21 mouse cellular contexts compared by ENCODE assay signal in the genomic region with DNA sequence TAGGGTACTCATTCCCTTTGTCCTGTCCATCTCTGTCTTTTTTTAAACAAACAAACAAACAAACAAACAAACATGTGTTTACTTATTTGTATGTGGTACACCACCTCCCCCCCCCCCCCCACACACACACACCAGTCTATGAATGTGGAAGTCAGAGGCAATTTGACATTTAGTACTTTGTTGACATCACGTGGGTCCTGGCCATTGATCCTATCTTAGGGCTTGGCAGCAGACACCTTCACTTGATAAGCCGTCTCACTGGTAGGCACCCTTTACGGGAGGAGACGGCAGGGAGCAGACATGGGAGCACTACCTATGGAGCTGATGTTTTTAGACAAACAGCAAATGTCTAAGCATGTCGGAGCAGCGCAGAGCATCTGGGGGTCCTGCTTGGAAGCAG. TPM values are rescaled to one million over a fixed set of nuclear protein-coding genes. Genes with fewer than 3 reads are reported as not detected.
DNase-seq lines count a peak whose midpoint lies in the region; ATAC-seq and TF ChIP-seq lines count a peak whose summit lies in the region.
"Had no signal": no experiment of that assay in that cellular context is flagged by ENCODE, and none has a peak within 500 bp of the region (broad histone marks: within the 10 kb centered on the region; RNA-seq: fewer than 3 reads in every experiment).

No protein-coding gene starts in this region.

- no peak for TF ChIP-seq EP300 in liver, postnatal 0 days (IDR thresholded peaks at IDR 0.05; ENCODE audit: low read depth)
- 0 out of 4 replicates have a peak, but pooled peaks of 1 of the 2 experiments have one; percentile 15 for TF ChIP-seq EP300 in MEL (IDR thresholded peaks at IDR 0.05; ENCODE audit: low read depth in 1 of 2, low read length in 2 of 2)

- H3K9ac ChIP-seq in intestine, embryonic 14.5 days (ENCODE audit: low read length), result no peak overlapping the region
- H3K9ac ChIP-seq in intestine, embryonic 15.5 days, result no peak overlapping the region
- H3K9ac ChIP-seq in liver, postnatal 0 days (replicated peaks), result no peak overlapping the region
- no peak overlapping the region for H3K9ac ChIP-seq in liver, embryonic 12.5 days
- no peak overlapping the region for H3K9ac ChIP-seq in MEL (ENCODE audit: control insufficient read depth, low read depth, low read length, poor library complexity, severe bottlenecking)
- H3K9ac ChIP-seq: embryonic facial prominence, embryonic 15.5 days; heart, embryonic 15.5 days had no signal

- TF ChIP-seq RAD21 in MEL (IDR thresholded peaks at IDR 0.05; ENCODE audit: low read depth, low read length), result no peak

- H3K79me2 ChIP-seq in MEL (ENCODE audit: control insufficient read depth, insufficient read depth, low read length, poor library complexity), result no peaks in the 10 kb centered on the region

- 58% methylated on average over 6 of the region's 6 CpGs for WGBS in intestine, embryonic 14.5 days
- WGBS in intestine, embryonic 15.5 days, result 48% methylated on average over 6 of the region's 6 CpGs
- WGBS in liver, postnatal 0 days (ENCODE audit: insufficient replicate concordance), result 42% methylated on average over 6 of the region's 6 CpGs
- WGBS in liver, embryonic 12.5 days (ENCODE audit: insufficient replicate concordance), result 43% methylated on average over 6 of the region's 6 CpGs

- ATAC-seq in intestine, embryonic 14.5 days (replicated peaks; ENCODE audit: low FRiP score, low TSS enrichment, low read depth), result 0 out of 2 replicates have a peak, but pooled peaks have one; percentile 7
- no peak; the same call in 1 of the 2 replicates for ATAC-seq in intestine, embryonic 15.5 days
- ATAC-seq in liver, postnatal 0 days, result 0 out of 2 replicates have a peak, but pooled peaks have one; percentile 7
- ATAC-seq in liver, embryonic 12.5 days, result no peak
- ATAC-seq: forebrain, embryonic 14.5 days; hindbrain, embryonic 16.5 days had no signal

- peaks cover 4% of the 10 kb centered on the region for H3K4me1 ChIP-seq in intestine, embryonic 14.5 days (replicated peaks; ENCODE audit: control insufficient read depth, insufficient read depth, low read length)
- H3K4me1 ChIP-seq in intestine, embryonic 15.5 days (replicated peaks), result peaks cover 19% of the 10 kb centered on the region; the same call in 1 of the 2 replicates
- H3K4me1 ChIP-seq in liver, postnatal 0 days (ENCODE audit: insufficient read depth), result peaks cover 20% of the 10 kb centered on the region
- H3K4me1 ChIP-seq in liver, embryonic 12.5 days, result peaks cover 9% of the 10 kb centered on the region; the same call in 1 of the 2 replicates
- peaks cover 0 to 18% of the 10 kb centered on the region in 2 experiments; a peak in 2 of 4 replicates for H3K4me1 ChIP-seq in MEL (ENCODE audit: control insufficient read depth in 1 of 2, insufficient read depth in 2 of 2, low read length in 2 of 2)

- H3K27ac ChIP-seq in intestine, embryonic 14.5 days (ENCODE audit: low read depth), result no peak overlapping the region
- no peak overlapping the region for H3K27ac ChIP-seq in intestine, embryonic 15.5 days
- H3K27ac ChIP-seq in liver, postnatal 0 days (ENCODE audit: low read depth), result no peak overlapping the region
- H3K27ac ChIP-seq in liver, embryonic 12.5 days, result no peak overlapping the region
- no peak overlapping the region for H3K27ac ChIP-seq in MEL (ENCODE audit: control insufficient read depth, low read depth, low read length)
- H3K27ac ChIP-seq: embryonic facial prominence, embryonic 15.5 days; forebrain, embryonic 10.5 days; gastrocnemius, adult 2 months; heart, embryonic 15.5 days; hindbrain, embryonic 10.5 days had no signal

- H3K36me3 ChIP-seq in intestine, embryonic 14.5 days (ENCODE audit: control insufficient read depth, insufficient read depth, low read length), result no peaks in the 10 kb centered on the region
- no peaks in the 10 kb centered on the region for H3K36me3 ChIP-seq in intestine, embryonic 15.5 days
- H3K36me3 ChIP-seq in liver, postnatal 0 days (replicated peaks; ENCODE audit: insufficient read depth, low read length), result no peaks in the 10 kb centered on the region
- H3K36me3 ChIP-seq in liver, embryonic 12.5 days, result no peaks in the 10 kb centered on the region
- H3K36me3 ChIP-seq in MEL (ENCODE audit: control insufficient read depth in 1 of 2, insufficient read depth in 2 of 2, low read length in 2 of 2), result peaks cover 0 to 2% of the 10 kb centered on the region in 2 experiments; a peak in 1 of 4 replicates
- H3K36me3 ChIP-seq: embryonic facial prominence, embryonic 15.5 days; forebrain, embryonic 10.5 days; G1E; heart, embryonic 15.5 days; hindbrain, embryonic 10.5 days had no signal

- H3K27me3 ChIP-seq in intestine, embryonic 14.5 days (replicated peaks; ENCODE audit: control insufficient read depth, insufficient read depth, low read length), result no peaks in the 10 kb centered on the region
- no peaks in the 10 kb centered on the region for H3K27me3 ChIP-seq in intestine, embryonic 15.5 days (replicated peaks)
- no peaks in the 10 kb centered on the region for H3K27me3 ChIP-seq in liver, postnatal 0 days (ENCODE audit: insufficient read depth, low read length)
- peaks cover 8% of the 10 kb centered on the region; the same call in 1 of the 2 replicates for H3K27me3 ChIP-seq in liver, embryonic 12.5 days (replicated peaks)
- H3K27me3 ChIP-seq in MEL (ENCODE audit: control insufficient read depth in 1 of 2, insufficient read depth in 2 of 2, low read length in 2 of 2), result no peaks in the 10 kb centered on the region
- H3K27me3 ChIP-seq: embryonic facial prominence, embryonic 15.5 days; heart, embryonic 15.5 days had no signal

- DNase-seq in intestine, embryonic 14.5 days (ENCODE audit: low spot score), result no peak
- no peak for DNase-seq in liver, postnatal 0 days
- no peak for DNase-seq in MEL (ENCODE audit: low read depth, low spot score)
- no peak for DNase-seq in spleen, postnatal 10 days (ENCODE audit: low spot score in 2 of 2)
- DNase-seq: adrenal gland, postnatal 10 days; cerebellum, adult 11 months; cerebellum, adult 8-10 months; cerebellum, postnatal 14 days; embryo, embryonic 11 days; gastrocnemius, postnatal 25 days had no signal

- H3K9me3 ChIP-seq in intestine, embryonic 14.5 days (ENCODE audit: control insufficient read depth, low read length), result no peaks in the 10 kb centered on the region
- no peaks in the 10 kb centered on the region for H3K9me3 ChIP-seq in intestine, embryonic 15.5 days
- H3K9me3 ChIP-seq in liver, postnatal 0 days (ENCODE audit: low read length), result no peaks in the 10 kb centered on the region
- no peaks in the 10 kb centered on the region for H3K9me3 ChIP-seq in liver, embryonic 12.5 days (replicated peaks)
- no peaks in the 10 kb centered on the region for H3K9me3 ChIP-seq in MEL (replicated peaks; ENCODE audit: insufficient read depth, low read length)
- H3K9me3 ChIP-seq: embryonic facial prominence, embryonic 15.5 days; forebrain, embryonic 10.5 days; G1E; heart, embryonic 15.5 days; hindbrain, embryonic 10.5 days had no signal

- no peak overlapping the region for H3K4me3 ChIP-seq in intestine, embryonic 14.5 days (ENCODE audit: low read depth, low read length)
- no peak overlapping the region for H3K4me3 ChIP-seq in intestine, embryonic 15.5 days (replicated peaks)
- H3K4me3 ChIP-seq in liver, postnatal 0 days (ENCODE audit: low read depth, low read length), result no peak overlapping the region
- no peak overlapping the region for H3K4me3 ChIP-seq in liver, embryonic 12.5 days
- no peak overlapping the region for H3K4me3 ChIP-seq in MEL (ENCODE audit: control insufficient read depth in 1 of 2, insufficient read depth in 1 of 2, low read depth in 2 of 2, low read length in 2 of 2)
- H3K4me3 ChIP-seq: embryonic facial prominence, embryonic 15.5 days; erythroblast, embryonic 14.5 days; forebrain, embryonic 10.5 days; gastrocnemius, adult 2 months; heart, embryonic 15.5 days; hindbrain, embryonic 10.5 days had no signal

- no peak overlapping the region for H3K4me2 ChIP-seq in intestine, embryonic 14.5 days (ENCODE audit: low read length)
- no peak overlapping the region for H3K4me2 ChIP-seq in intestine, embryonic 15.5 days (replicated peaks)
- no peak overlapping the region for H3K4me2 ChIP-seq in liver, postnatal 0 days (ENCODE audit: low read depth, low read length)
- no peak overlapping the region for H3K4me2 ChIP-seq in liver, embryonic 12.5 days
- H3K4me2 ChIP-seq: embryonic facial prominence, embryonic 15.5 days; heart, embryonic 15.5 days had no signal

- no peak for TF ChIP-seq CTCF in liver, postnatal 0 days (IDR thresholded peaks at IDR 0.05; ENCODE audit: low read depth)
- no peak for TF ChIP-seq CTCF in MEL (IDR thresholded peaks at IDR 0.05 in 2 of 3, conservative IDR thresholded peaks at IDR 0.05 in 1 of 3; ENCODE audit: control insufficient read depth in 1 of 3, insufficient read depth in 1 of 3, low read depth in 2 of 3, low read length in 3 of 3, poor library complexity in 1 of 3, severe bottlenecking in 1 of 3)

- no peak for TF ChIP-seq POLR2A in MEL (IDR thresholded peaks at IDR 0.05; ENCODE audit: control insufficient read depth in 1 of 2, insufficient read depth in 1 of 2, low read depth in 1 of 2, low read length in 2 of 2, poor library complexity in 1 of 2)

RNA-seq across cellular contexts. Expression of gene Med9, which starts 53.1 kb away (rescaled TPM):
- polyA plus RNA-seq in intestine, embryonic 14.5 days (2014; fragmentation: Nextera tagmentation; extraction: Ambion mirVana), result 41.0 and 41.5 TPM in 2 replicates
- 34.5 and 35.6 TPM in 2 replicates for polyA plus RNA-seq in intestine, embryonic 15.5 days (2015; fragmentation: Nextera tagmentation; extraction: Ambion mirVana)
- 15.2 and 15.8 TPM in 2 replicates for polyA plus RNA-seq in liver, postnatal 0 days (2015; fragmentation: Nextera tagmentation; extraction: Ambion mirVana)
- 29.5 and 30.1 TPM in 2 replicates for polyA plus RNA-seq in liver, embryonic 12.5 days (2016; fragmentation: Nextera tagmentation; extraction: Ambion mirVana)
- 43.8 and 46.8 TPM in 2 replicates for total RNA-seq in MEL (2012; rRNA removed)
- polyA plus RNA-seq in MEL (2012; ENCODE audit: insufficient read depth in 1 of 2, insufficient read length in 2 of 2, low read depth in 1 of 2, low replicate concordance in 2 of 2, missing spikeins in 1 of 2), result 10 to 100 TPM in 1 of 2 experiments, not detected in 1; 48.4 TPM

RNA-seq across cellular contexts. Expression of gene Cops3, which starts 55.3 kb away (rescaled TPM):
- polyA plus RNA-seq in intestine, embryonic 14.5 days (2014; fragmentation: Nextera tagmentation; extraction: Ambion mirVana), result 206 and 211 TPM in 2 replicates
- polyA plus RNA-seq in intestine, embryonic 15.5 days (2015; fragmentation: Nextera tagmentation; extraction: Ambion mirVana), result 192 and 193 TPM in 2 replicates
- 58.0 and 60.5 TPM in 2 replicates for polyA plus RNA-seq in liver, postnatal 0 days (2015; fragmentation: Nextera tagmentation; extraction: Ambion mirVana)
- polyA plus RNA-seq in liver, embryonic 12.5 days (2016; fragmentation: Nextera tagmentation; extraction: Ambion mirVana), result 141 and 149 TPM in 2 replicates
- total RNA-seq in MEL (2012; rRNA removed), result 180 and 181 TPM in 2 replicates
- polyA plus RNA-seq in MEL (2012; ENCODE audit: insufficient read depth in 1 of 2, insufficient read length in 2 of 2, low read depth in 1 of 2, low replicate concordance in 2 of 2, missing spikeins in 1 of 2), result 100 to 1,000 TPM in 1 of 2 experiments, not detected in 1; 198 TPM

RNA-seq across cellular contexts. Expression of gene Nt5m, which starts 55.7 kb away (rescaled TPM):
- polyA plus RNA-seq in intestine, embryonic 14.5 days (2014; fragmentation: Nextera tagmentation; extraction: Ambion mirVana), result 33.8 and 35.5 TPM in 2 replicates
- polyA plus RNA-seq in intestine, embryonic 15.5 days (2015; fragmentation: Nextera tagmentation; extraction: Ambion mirVana), result 32.7 and 34.4 TPM in 2 replicates
- 16.0 and 16.4 TPM in 2 replicates for polyA plus RNA-seq in liver, postnatal 0 days (2015; fragmentation: Nextera tagmentation; extraction: Ambion mirVana)
- polyA plus RNA-seq in liver, embryonic 12.5 days (2016; fragmentation: Nextera tagmentation; extraction: Ambion mirVana), result 16.4 and 18.6 TPM in 2 replicates
- 22.2 and 26.6 TPM in 2 replicates for total RNA-seq in MEL (2012; rRNA removed)
- polyA plus RNA-seq in MEL (2012; ENCODE audit: insufficient read depth in 1 of 2, insufficient read length in 2 of 2, low read depth in 1 of 2, low replicate concordance in 2 of 2, missing spikeins in 1 of 2), result 10 to 100 TPM in 1 of 2 experiments, not detected in 1; 29.1 TPM

Comparison
In these comparisons a context has a peak if more than half of its experiments do, and no peak if none do; other contexts are left out.
1. ATAC-seq: peak in intestine, embryonic 14.5 days (single experiment) and liver, postnatal 0 days (single experiment); none in intestine, embryonic 15.5 days (single experiment) and liver, embryonic 12.5 days (single experiment).